Mouse (Mus musculus): ENCODE results near the gene Zfp280c. TPM values are rescaled to one million over a fixed set of nuclear protein-coding genes. Genes with fewer than 3 reads are reported as not detected.
A peak's percentile ranks its signal among the peaks of the same experiment; 100 is the strongest.

The Zfp280c gene
- polyA plus RNA-seq, 1 experiment from 2014 or later, result 11.1 TPM

- peak within 1 kb of the TSS; percentile 30; the same call in 1 of the 2 replicates for H3K27ac ChIP-seq (ENCODE audit: low read length)
Measured at GRCm38 (mm10) chrX:48513166-48513807, 81.0 kb downstream of the Zfp280c start, which contains the start of gene Aifm1. Aifm1 (minus strand) TSS chrX:48513563.

GRCm38 (mm10) chrX:48493763-48494162 lies 100.5 kb downstream of the Zfp280c start:
- Histone ChIP-seq H3K4me1 (ENCODE audit: insufficient read depth, low read length) (no peaks in the 10 kb centered on the region), H3K9ac (replicated peaks; ENCODE audit: low read length) (no peak overlapping the region), H3K4me3 (ENCODE audit: low read length) (no peak overlapping the region), H3K9me3 (ENCODE audit: low read length) (no peaks in the 10 kb centered on the region), H3K36me3 (ENCODE audit: insufficient read depth, low read length) (0 out of 2 replicates have a peak, but pooled peaks cover 18% of the 10 kb centered on the region), H3K27ac (ENCODE audit: low read length) (no peak overlapping the region), H3K27me3 (ENCODE audit: insufficient read depth, low read length) (no peaks in the 10 kb centered on the region), H3K4me2 (replicated peaks; ENCODE audit: low read depth, low read length) (no peak overlapping the region)
- ATAC-seq (ENCODE audit: low FRiP score, low TSS enrichment), result no peak
- 90% methylated on average over 8 of the region's 8 CpGs for WGBS

More at GRCm38 (mm10) chrX:48513166-48513807, 81.0 kb downstream of the Zfp280c start, which contains the start of gene Aifm1:
- Histone ChIP-seq H3K4me3 (ENCODE audit: low read length) (peak within 1 kb of the TSS; percentile 63), H3K4me1 (ENCODE audit: insufficient read depth, low read length) (peaks cover 3% of the 10 kb centered on the region; the same call in 1 of the 2 replicates), H3K9me3 (ENCODE audit: low read length) (no peaks in the 10 kb centered on the region), H3K9ac (replicated peaks; ENCODE audit: low read length) (peak within 1 kb of the TSS; percentile 71), H3K4me2 (replicated peaks; ENCODE audit: low read depth, low read length) (peak within 1 kb of the TSS; percentile 62), H3K36me3 (ENCODE audit: insufficient read depth, low read length) (no peaks in the 10 kb centered on the region), H3K27me3 (ENCODE audit: insufficient read depth, low read length) (no peaks in the 10 kb centered on the region)
- 21% methylated on average over 45 of the region's 45 CpGs for WGBS
- peak; percentile 99 for ATAC-seq (ENCODE audit: low FRiP score, low TSS enrichment)

Small RNA genes within 50 kb of the gene (microRNA-seq; reads per million reads assigned to microRNA genes)
- not detected for gene Gm27828

Other genes with a start within 250 kb of the Zfp280c start
- 5.1 and 5.8 TPM in 2 replicates for gene Elf4, start 131.4 kb downstream of the Zfp280c start, polyA plus RNA-seq (2015; fragmentation: Nextera tagmentation; extraction: Ambion mirVana)
- gene Aifm1, start 80.9 kb downstream of the Zfp280c start, polyA plus RNA-seq (2015; fragmentation: Nextera tagmentation; extraction: Ambion mirVana), result 105 and 106 TPM in 2 replicates
- 2.3 TPM in 2 replicates for gene Rab33a, start 75.2 kb downstream of the Zfp280c start, polyA plus RNA-seq (2015; fragmentation: Nextera tagmentation; extraction: Ambion mirVana)
- gene Slc25a14, start 28.9 kb upstream of the Zfp280c start, polyA plus RNA-seq (2015; fragmentation: Nextera tagmentation; extraction: Ambion mirVana), result 15.7 TPM in 2 replicates
- not detected in 2 replicates for gene Gpr119, start 80.0 kb upstream of the Zfp280c start, polyA plus RNA-seq (2015; fragmentation: Nextera tagmentation; extraction: Ambion mirVana)
- 20.7 and 22.0 TPM in 2 replicates for gene Rbmx2, start 100.5 kb upstream of the Zfp280c start, polyA plus RNA-seq (2015; fragmentation: Nextera tagmentation; extraction: Ambion mirVana)

Data from kidney, embryonic 16.5 days (tissue).